Mouse (Mus musculus) lung, embryonic 14.5 days (tissue): Measurements from ENCODE around the gene Cachd1. TPM values are rescaled to one million over a fixed set of nuclear protein-coding genes. Genes with fewer than 3 reads are reported as not detected.

ENCODE experiments used
- ATAC-seq: fragments of 200-750 bp; cut with Nextera tagmentation; 2 replicates; pipeline ENCODE4 v1.8.0; 2017; ENCODE audit warnings: mild to moderate bottlenecking, moderate TSS enrichment, moderate library complexity; ENCODE audit not compliant: insufficient read depth
- DNase-seq: peaks from one replicate; pipeline ENCODE4 v3.0.0-alpha.2; 2015
- H3K27ac ChIP-seq: fragments of 300-500 bp; sonication (generic); 2 replicates; pipeline ENCODE4 v1.5.1; 2014; ENCODE audit warnings: low read depth, mild to moderate bottlenecking, moderate library complexity
- H3K27me3 ChIP-seq: fragments of 300-500 bp; sonication (generic); 2 replicates; pipeline ENCODE4 v1.6.1; 2014; ENCODE audit warnings: low read length, control low read depth; ENCODE audit not compliant: insufficient read depth
- H3K36me3 ChIP-seq: fragments of 300-500 bp; sonication (generic); 2 replicates; pipeline ENCODE4 v1.6.1; 2014; ENCODE audit warnings: control low read depth; ENCODE audit not compliant: insufficient read depth
- H3K4me1 ChIP-seq: fragments of 300-500 bp; sonication (generic); 2 replicates; pipeline ENCODE4 v1.6.1; 2014; ENCODE audit warnings: antibody characterized with exemption, control low read depth; ENCODE audit not compliant: insufficient read depth
- H3K4me2 ChIP-seq: fragments of 300-500 bp; sonication (generic); 2 replicates; pipeline ENCODE4 v1.6.1; 2014; ENCODE audit warnings: mild to moderate bottlenecking
- H3K4me3 ChIP-seq: fragments of 300-500 bp; sonication (generic); 2 replicates; pipeline ENCODE4 v1.5.1; 2014; ENCODE audit warnings: low read depth, low read length
- H3K9ac ChIP-seq: fragments of 300-500 bp; sonication (generic); 2 replicates; pipeline ENCODE4 v1.6.1; 2014
- H3K9me3 ChIP-seq: fragments of 300-500 bp; sonication (generic); 2 replicates; pipeline ENCODE4 v1.6.1; 2016; ENCODE audit warnings: low read depth, low read length, control low read depth
- CTCF ChIP-seq: IDR thresholded peaks from 2 replicates; pipeline ENCODE4 v1.5.1; 2016; ENCODE audit warnings: antibody characterized with exemption, low read depth
- WGBS: fragments of 180-500 bp; shearing (Covaris S2); extraction: QIAGEN DNeasy Blood & Tissue Kit; methylation state at CpG from one replicate; pipeline ENCODE4 v1.1.7; 2014; 5-methylcytosine and 5-hydroxymethylcytosine counted together
- polyA plus RNA-seq: library from polyadenylated mRNA; unstranded; fragments of >200 nt; fragmentation: Nextera tagmentation; extraction: Ambion mirVana; gene quantifications from 2 replicates; pipeline ENCODE4 v1.2.1, GENCODE M21; 2014

Gene Cachd1
- polyA plus RNA-seq, 1 experiment from 2014 or later = 27.9 TPM

- ATAC-seq (no peak), DNase-seq (peak; percentile 71)
- H3K9ac ChIP-seq = no peak overlapping the region
- no peak overlapping the region for H3K27ac ChIP-seq
- no peak overlapping the region for H3K4me3 ChIP-seq
- no peaks in the 10 kb centered on the region for H3K9me3 ChIP-seq
- no peaks in the 10 kb centered on the region for H3K4me1 ChIP-seq
- TF ChIP-seq CTCF = peak; percentile 72
- WGBS = 69% methylated on average over 8 of the region's 8 CpGs
- peaks cover 62% of the 10 kb centered on the region for H3K36me3 ChIP-seq
- H3K27me3 ChIP-seq = no peaks in the 10 kb centered on the region
- no peak overlapping the region for H3K4me2 ChIP-seq
These were observed 211.8 kb downstream of the Cachd1 start for GRCm38 (mm10) chr4:100988231-100988799.

- H3K4me1 ChIP-seq = no peaks in the 10 kb centered on the region
- H3K27ac ChIP-seq = no peak overlapping the region
- no peaks in the 10 kb centered on the region for H3K27me3 ChIP-seq
- no peak for ATAC-seq
- no peak for DNase-seq
- H3K36me3 ChIP-seq = peaks cover 63% of the 10 kb centered on the region
- TF ChIP-seq CTCF = no peak
- no peaks in the 10 kb centered on the region for H3K9me3 ChIP-seq
- 73% methylated on average over 4 of the region's 4 CpGs for WGBS
- no peak overlapping the region for H3K4me2 ChIP-seq
- H3K9ac ChIP-seq = no peak overlapping the region
- no peak overlapping the region for H3K4me3 ChIP-seq
These were observed 214.5 kb downstream of the Cachd1 start for GRCm38 (mm10) chr4:100990996-100991395.

GRCm38 (mm10) chr4:100992086-100992485 is 215.6 kb downstream of the Cachd1 start:
- Histone ChIP-seq H3K4me3 (no peak overlapping the region), H3K9me3 (no peaks in the 10 kb centered on the region), H3K4me2 (no peak overlapping the region), H3K9ac (no peak overlapping the region), H3K4me1 (no peaks in the 10 kb centered on the region), H3K27ac (no peak overlapping the region), H3K27me3 (no peaks in the 10 kb centered on the region), H3K36me3 (peaks cover 61% of the 10 kb centered on the region)
- no peak for ATAC-seq
- DNase-seq = no peak
- no peak for TF ChIP-seq CTCF
- WGBS = 83% methylated on average over 6 of the region's 6 CpGs

- WGBS = 44% methylated on average over 18 of the region's 18 CpGs
- H3K4me2 ChIP-seq = peak overlapping the region; percentile 23; the same call in 1 of the 2 replicates
- peak; percentile 48 for ATAC-seq
- no peak for TF ChIP-seq CTCF
- H3K4me1 ChIP-seq = no peaks in the 10 kb centered on the region
- H3K4me3 ChIP-seq = no peak overlapping the region
- peaks cover 54% of the 10 kb centered on the region for H3K36me3 ChIP-seq
- H3K9me3 ChIP-seq = no peaks in the 10 kb centered on the region
- H3K27ac ChIP-seq = 0 out of 2 replicates have a peak overlapping the region, but pooled peaks have one; percentile 15
- H3K27me3 ChIP-seq = no peaks in the 10 kb centered on the region
- no peak overlapping the region; the same call in 1 of the 2 replicates for H3K9ac ChIP-seq
- peak; percentile 48 for DNase-seq
These were observed 218.2 kb downstream of the Cachd1 start for GRCm38 (mm10) chr4:100994442-100995255.

- WGBS = 83% methylated on average over 5 of the region's 5 CpGs
- ATAC-seq (no peak), DNase-seq (no peak)
- Histone ChIP-seq H3K9me3 (no peaks in the 10 kb centered on the region), H3K4me3 (no peak overlapping the region), H3K9ac (no peak overlapping the region), H3K4me1 (no peaks in the 10 kb centered on the region), H3K27ac (no peak overlapping the region), H3K27me3 (no peaks in the 10 kb centered on the region), H3K4me2 (no peak overlapping the region), H3K36me3 (peaks cover 45% of the 10 kb centered on the region)
- TF ChIP-seq CTCF = no peak
These were observed 219.1 kb downstream of the Cachd1 start for GRCm38 (mm10) chr4:100995617-100996016.

GRCm38 (mm10) chr4:100996060-100996651 is 219.7 kb downstream of the Cachd1 start:
- 83% methylated on average over 4 of the region's 4 CpGs for WGBS
- H3K4me2 ChIP-seq = no peak overlapping the region
- no peak for ATAC-seq
- H3K9me3 ChIP-seq = no peaks in the 10 kb centered on the region
- H3K27me3 ChIP-seq = no peaks in the 10 kb centered on the region
- no peak overlapping the region for H3K27ac ChIP-seq
- H3K36me3 ChIP-seq = peaks cover 42% of the 10 kb centered on the region
- no peaks in the 10 kb centered on the region for H3K4me1 ChIP-seq
- no peak overlapping the region for H3K4me3 ChIP-seq
- DNase-seq = no peak
- TF ChIP-seq CTCF = no peak
- H3K9ac ChIP-seq = no peak overlapping the region

- no peaks in the 10 kb centered on the region for H3K9me3 ChIP-seq
- DNase-seq = peak; percentile 90
- 13% methylated on average over 2 of the region's 2 CpGs for WGBS
- no peak overlapping the region for H3K27ac ChIP-seq
- H3K4me2 ChIP-seq = no peak overlapping the region
- peak; percentile 95 for TF ChIP-seq CTCF
- no peaks in the 10 kb centered on the region for H3K27me3 ChIP-seq
- H3K4me3 ChIP-seq = no peak overlapping the region
- no peaks in the 10 kb centered on the region for H3K4me1 ChIP-seq
- ATAC-seq = peak; percentile 59; the same call in 1 of the 2 replicates
- H3K9ac ChIP-seq = no peak overlapping the region
- H3K36me3 ChIP-seq = peaks cover 39% of the 10 kb centered on the region
These were observed 221.7 kb downstream of the Cachd1 start for GRCm38 (mm10) chr4:100998145-100998544.
